Mouse (Mus musculus): ENCODE results near the gene Zfp54. TPM values are rescaled to one million over a fixed set of nuclear protein-coding genes. Genes with fewer than 3 reads are reported as not detected.

Gene Zfp54
- total RNA-seq, 2 experiments from 2014 or later, result 0.58 to 3.8 TPM

Other genes starting within 250 kb of the Zfp54 start
- gene Vmn1r234, start 197.1 kb upstream of the Zfp54 start, total RNA-seq (2015; ENCODE audit: low replicate concordance), result not detected in 2 replicates
- gene Vmn1r234, start 197.1 kb upstream of the Zfp54 start, total RNA-seq (2017; ENCODE audit: low replicate concordance), result not detected in 2 replicates
- not detected in 2 replicates for gene Vmn1r235, start 166.8 kb upstream of the Zfp54 start, total RNA-seq (2015; ENCODE audit: low replicate concordance)
- gene Vmn1r235, start 166.8 kb upstream of the Zfp54 start, total RNA-seq (2017; ENCODE audit: low replicate concordance), result 1.7 TPM in 1 of 2 replicates, not detected in the other
- gene Vmn1r236, start 140.3 kb upstream of the Zfp54 start, total RNA-seq (2015; ENCODE audit: low replicate concordance), result not detected in 2 replicates
- 0.14 TPM in 1 of 2 replicates, not detected in the other for gene Vmn1r236, start 140.3 kb upstream of the Zfp54 start, total RNA-seq (2017; ENCODE audit: low replicate concordance)
- gene Vmn1r237, start 111.4 kb upstream of the Zfp54 start, total RNA-seq (2015; ENCODE audit: low replicate concordance), result not detected in 2 replicates
- gene Vmn1r237, start 111.4 kb upstream of the Zfp54 start, total RNA-seq (2017; ENCODE audit: low replicate concordance), result 0.42 TPM in 1 of 2 replicates, not detected in the other
- gene Zfp677, start 39.5 kb upstream of the Zfp54 start, total RNA-seq (2015; ENCODE audit: low replicate concordance), result 1.7 and 2.9 TPM in 2 replicates
- 2.1 and 4.1 TPM in 2 replicates for gene Zfp677, start 39.5 kb upstream of the Zfp54 start, total RNA-seq (2017; ENCODE audit: low replicate concordance)
- gene Zfp51, start 27.1 kb downstream of the Zfp54 start, total RNA-seq (2015; ENCODE audit: low replicate concordance), result 4.0 and 5.4 TPM in 2 replicates
- 1.7 and 4.0 TPM in 2 replicates for gene Zfp51, start 27.1 kb downstream of the Zfp54 start, total RNA-seq (2017; ENCODE audit: low replicate concordance)
- 2.1 and 15.8 TPM in 2 replicates for gene Zfp53, start 65.8 kb downstream of the Zfp54 start, total RNA-seq (2015; ENCODE audit: low replicate concordance)
- gene Zfp53, start 65.8 kb downstream of the Zfp54 start, total RNA-seq (2017; ENCODE audit: low replicate concordance), result 0.84 and 6.5 TPM in 2 replicates
- gene Zfp52, start 112.3 kb downstream of the Zfp54 start, total RNA-seq (2015; ENCODE audit: low replicate concordance), result 9.4 and 13.3 TPM in 2 replicates
- 3.8 and 5.2 TPM in 2 replicates for gene Zfp52, start 112.3 kb downstream of the Zfp54 start, total RNA-seq (2017; ENCODE audit: low replicate concordance)
- 2.5 and 3.3 TPM in 2 replicates for gene Zfp948, start 143.8 kb downstream of the Zfp54 start, total RNA-seq (2015; ENCODE audit: low replicate concordance)
- gene Zfp948, start 143.8 kb downstream of the Zfp54 start, total RNA-seq (2017; ENCODE audit: low replicate concordance), result 0.28 and 0.77 TPM in 2 replicates
- 0.19 and 2.3 TPM in 2 replicates for gene Zfp983, start 227.4 kb downstream of the Zfp54 start, total RNA-seq (2015; ENCODE audit: low replicate concordance)
- gene Zfp983, start 227.4 kb downstream of the Zfp54 start, total RNA-seq (2017; ENCODE audit: low replicate concordance), result 1.1 and 4.3 TPM in 2 replicates